Mouse (Mus musculus) midbrain, embryonic 13.5 days (tissue): ENCODE measurements around the gene Corin. TPM values are rescaled to one million over a fixed set of nuclear protein-coding genes. Genes with fewer than 3 reads are reported as not detected.

Source experiments
- polyA plus RNA-seq: library from polyadenylated mRNA; unstranded; fragments of >200 nt; fragmentation: Nextera tagmentation; extraction: Ambion mirVana; gene quantifications from 2 replicates; pipeline ENCODE4 v1.2.1, GENCODE M21; 2015

Gene Corin
- polyA plus RNA-seq, 1 experiment from 2014 or later = 4.1 TPM

Other genes with a start within 250 kb of the Corin start
- gene Nfxl1, start 55.2 kb upstream of the Corin start, polyA plus RNA-seq = 15.2 and 17.2 TPM in 2 replicates
- gene Zar1, start 76.8 kb upstream of the Corin start, polyA plus RNA-seq = 2.3 and 2.4 TPM in 2 replicates
- gene Gm5868, start 83.1 kb upstream of the Corin start, polyA plus RNA-seq = 5.9 and 6.8 TPM in 2 replicates
- gene Cnga1, start 139.8 kb upstream of the Corin start, polyA plus RNA-seq = not detected in 2 replicates
- gene Nipal1, start 143.3 kb upstream of the Corin start, polyA plus RNA-seq = 0.79 and 1.5 TPM in 2 replicates
- 0.07 TPM in 1 of 2 replicates, not detected in the other for gene Txk, start 248.3 kb upstream of the Corin start, polyA plus RNA-seq